Mouse (Mus musculus) embryonic facial prominence, embryonic 15.5 days (tissue): ENCODE results near the gene Ccl7. TPM values are rescaled to one million over a fixed set of nuclear protein-coding genes. Genes with fewer than 3 reads are reported as not detected.

Experiments
- ATAC-seq: fragments of 200-750 bp; cut with Nextera tagmentation; 2 replicates; pipeline ENCODE4 v1.8.0; 2017; ENCODE audit warnings: low read depth, moderate TSS enrichment; ENCODE audit not compliant: insufficient number of reproducible peaks, low FRiP score, low TSS enrichment
- H3K27ac ChIP-seq: fragments of 300-500 bp; sonication (generic); replicated peaks from 2 replicates; pipeline ENCODE4 v1.5.1; 2015; ENCODE audit warnings: mild to moderate bottlenecking, inconsistent platforms
- H3K27me3 ChIP-seq: fragments of 300-500 bp; sonication (generic); 2 replicates; pipeline ENCODE4 v1.6.1; 2015; ENCODE audit warnings: inconsistent platforms
- H3K36me3 ChIP-seq: fragments of 300-500 bp; sonication (generic); 2 replicates; pipeline ENCODE4 v1.6.1; 2015; ENCODE audit warnings: mild to moderate bottlenecking, inconsistent platforms
- H3K4me1 ChIP-seq: fragments of 300-500 bp; sonication (generic); 2 replicates; pipeline ENCODE4 v1.6.1; 2015; ENCODE audit warnings: inconsistent platforms
- H3K4me2 ChIP-seq: fragments of 300-500 bp; sonication (generic); replicated peaks from 2 replicates; pipeline ENCODE4 v1.6.1; 2015; ENCODE audit warnings: mild to moderate bottlenecking, inconsistent platforms
- H3K4me3 ChIP-seq: fragments of 300-500 bp; sonication (generic); replicated peaks from 2 replicates; pipeline ENCODE4 v1.5.1; 2015; ENCODE audit warnings: mild to moderate bottlenecking, inconsistent platforms
- H3K9ac ChIP-seq: fragments of 300-500 bp; sonication (generic); 2 replicates; pipeline ENCODE4 v1.6.1; 2015; ENCODE audit warnings: inconsistent platforms
- H3K9me3 ChIP-seq: fragments of 300-500 bp; sonication (generic); replicated peaks from 2 replicates; pipeline ENCODE4 v1.6.1; 2016; ENCODE audit warnings: inconsistent platforms
- WGBS: fragments of 180-500 bp; shearing (Covaris S2); methylation state at CpG from one replicate; pipeline ENCODE4 v1.1.7; 2015; 5-methylcytosine and 5-hydroxymethylcytosine counted together
- polyA plus RNA-seq: library from polyadenylated mRNA; unstranded; fragments of >200 nt; fragmentation: Nextera tagmentation; extraction: Ambion mirVana; gene quantifications from 2 replicates; pipeline ENCODE4 v1.2.1, GENCODE M21; 2015

Gene Ccl7
- polyA plus RNA-seq, result 3.3 and 4.1 TPM in 2 replicates

DNA sequence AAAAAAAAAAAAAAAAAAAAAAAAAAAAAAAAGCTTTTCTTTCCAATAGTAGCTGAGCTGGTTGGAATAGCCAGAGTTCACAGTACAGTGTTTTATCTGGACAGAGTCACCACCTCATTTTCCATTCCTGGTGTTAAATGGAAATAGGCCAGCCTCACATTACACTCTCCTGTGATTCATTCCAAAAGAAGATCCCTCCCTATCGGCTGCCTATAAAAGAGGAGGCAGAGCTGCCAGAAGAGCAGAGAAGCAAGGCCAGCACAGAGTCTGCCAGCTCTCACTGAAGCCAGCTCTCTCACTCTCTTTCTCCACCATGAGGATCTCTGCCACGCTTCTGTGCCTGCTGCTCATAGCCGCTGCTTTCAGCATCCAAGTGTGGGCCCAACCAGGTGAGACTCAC lies at the start of gene Ccl7:
TSS of gene Ccl7 (plus strand) at position 242 of the 400 bp plus-strand sequence.
- H3K27me3 ChIP-seq, result 0 out of 2 replicates have a peak, but pooled peaks cover 2% of the 10 kb centered on the region
- H3K4me1 ChIP-seq, result no peaks in the 10 kb centered on the region
- H3K4me3 ChIP-seq, result no peak within 1 kb of the TSS
- no peak within 1 kb of the TSS for H3K27ac ChIP-seq
- 65% methylated on average over 3 of the region's 3 CpGs for WGBS
- no peaks in the 10 kb centered on the region for H3K9me3 ChIP-seq
- no peak within 1 kb of the TSS for H3K9ac ChIP-seq
- no peaks in the 10 kb centered on the region for H3K36me3 ChIP-seq
- no peak for ATAC-seq
- H3K4me2 ChIP-seq, result no peak within 1 kb of the TSS

DNA sequence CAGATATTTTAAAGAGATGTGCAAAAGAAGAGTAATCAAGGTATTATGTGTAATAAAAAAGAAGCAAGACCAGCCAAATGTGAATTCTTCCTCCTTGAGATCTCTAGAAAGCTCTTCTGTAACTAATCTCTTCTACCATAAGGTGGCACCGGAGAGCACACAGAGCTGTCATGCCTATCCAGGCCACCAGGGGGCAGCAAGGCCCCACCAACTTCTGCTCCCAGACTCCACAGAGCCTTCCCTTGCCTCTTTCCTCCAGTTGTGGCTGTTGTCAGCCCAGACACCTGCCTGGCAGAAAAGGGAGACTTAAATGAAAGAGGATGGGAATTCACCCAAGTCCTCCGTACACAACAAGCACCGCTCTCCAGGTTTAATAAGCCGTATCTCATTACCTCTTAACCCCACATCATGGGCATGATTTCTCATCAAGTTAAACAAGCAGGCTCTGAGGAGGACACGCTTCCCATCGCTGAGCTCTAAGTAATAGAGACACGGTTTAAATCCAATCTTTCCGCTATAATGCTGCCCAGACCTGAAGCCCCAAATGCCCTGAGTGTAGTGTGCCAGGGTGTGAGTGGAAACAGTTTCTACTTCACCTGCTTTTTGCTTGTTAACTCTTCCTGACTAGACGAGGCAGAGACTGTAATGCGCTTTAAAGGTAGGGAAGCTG lies 49.2 kb upstream of the Ccl7 start:
- Histone ChIP-seq H3K9me3 (no peaks in the 10 kb centered on the region), H3K27ac (no peak overlapping the region), H3K9ac (no peak overlapping the region), H3K27me3 (peaks cover 12% of the 10 kb centered on the region), H3K36me3 (no peaks in the 10 kb centered on the region), H3K4me3 (no peak overlapping the region), H3K4me2 (no peak overlapping the region), H3K4me1 (no peaks in the 10 kb centered on the region)
- ATAC-seq, result peak; percentile 54; the same call in 1 of the 2 replicates
- 35% methylated on average over 10 of the region's 10 CpGs for WGBS

DNA sequence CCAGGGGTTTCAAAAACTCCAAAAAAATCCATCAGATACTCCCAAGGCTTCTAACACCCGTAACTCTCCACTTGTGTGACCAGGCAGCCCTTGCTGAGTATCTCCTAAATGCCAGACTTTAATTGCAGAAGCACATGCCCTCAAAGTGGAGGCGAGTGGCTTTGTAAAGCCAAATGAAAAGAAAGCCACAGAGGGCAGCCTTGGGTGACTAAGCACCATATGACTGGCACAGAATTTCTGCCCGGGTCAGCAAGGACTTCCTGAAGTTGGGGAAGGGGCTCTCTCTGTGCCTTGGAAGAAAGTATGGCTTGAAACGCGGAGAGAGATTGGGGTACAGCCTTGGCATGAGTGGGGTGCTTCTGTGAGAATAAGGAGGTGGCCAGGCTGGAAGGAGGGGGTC lies 48.4 kb upstream of the Ccl7 start:
- no peak overlapping the region for H3K27ac ChIP-seq
- H3K9me3 ChIP-seq, result no peaks in the 10 kb centered on the region
- WGBS, result 88% methylated on average over 5 of the region's 5 CpGs
- H3K27me3 ChIP-seq, result peaks cover 12% of the 10 kb centered on the region
- no peaks in the 10 kb centered on the region for H3K4me1 ChIP-seq
- no peak overlapping the region for H3K4me2 ChIP-seq
- no peaks in the 10 kb centered on the region for H3K36me3 ChIP-seq
- H3K4me3 ChIP-seq, result no peak overlapping the region
- ATAC-seq, result no peak
- no peak overlapping the region for H3K9ac ChIP-seq

DNA sequence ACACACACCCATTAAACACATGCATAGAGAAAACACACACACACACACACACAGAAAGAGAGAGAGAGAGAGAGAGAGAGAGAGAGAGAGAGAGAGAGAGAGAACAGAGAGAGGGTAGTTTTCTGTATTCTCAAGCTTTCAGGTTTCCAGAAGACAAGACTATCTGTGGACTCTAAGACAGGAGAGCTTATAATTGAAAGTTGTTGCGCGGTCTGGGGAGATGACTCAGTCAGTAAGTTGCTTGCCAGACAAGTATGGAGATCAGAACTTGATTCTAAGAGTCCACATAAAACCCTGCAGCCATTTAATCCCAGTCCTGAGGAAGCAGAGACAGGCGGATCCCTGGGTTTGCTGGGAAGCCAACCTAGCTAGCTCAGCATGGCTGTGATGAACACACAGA lies 46.9 kb upstream of the Ccl7 start:
- 76% methylated on average over 3 of the region's 3 CpGs for WGBS
- ATAC-seq, result no peak
- no peak overlapping the region for H3K4me3 ChIP-seq

DNA sequence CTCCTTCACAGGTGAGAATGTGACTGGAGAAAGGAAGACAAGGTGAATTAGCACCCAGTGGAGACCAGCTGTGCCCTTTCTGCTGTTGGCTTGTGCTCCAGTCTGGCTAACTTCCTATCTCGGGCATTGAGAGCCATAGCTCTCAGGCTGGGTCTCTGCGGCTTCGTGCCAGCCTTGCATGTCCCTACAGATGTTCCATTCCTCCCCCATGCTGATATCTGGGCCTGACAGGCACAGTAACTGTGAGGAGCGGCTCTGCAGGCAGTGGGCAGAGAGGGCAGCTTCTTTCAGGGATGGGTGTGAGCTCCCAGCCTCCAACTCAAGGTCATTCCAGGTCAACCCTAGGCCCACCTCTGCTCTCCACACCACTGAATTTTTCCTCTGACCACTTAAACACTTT lies 46.0 kb upstream of the Ccl7 start:
- Histone ChIP-seq H3K36me3 (no peaks in the 10 kb centered on the region), H3K4me1 (no peaks in the 10 kb centered on the region), H3K27me3 (peaks cover 12% of the 10 kb centered on the region), H3K9me3 (no peaks in the 10 kb centered on the region), H3K4me3 (no peak overlapping the region), H3K27ac (no peak overlapping the region), H3K4me2 (no peak overlapping the region), H3K9ac (no peak overlapping the region)
- no peak for ATAC-seq
- 83% methylated on average over 4 of the region's 4 CpGs for WGBS

More for the DNA sequence above, 46.9 kb upstream of the Ccl7 start:
- H3K27ac ChIP-seq, result no peak overlapping the region
- H3K4me2 ChIP-seq, result no peak overlapping the region
- H3K36me3 ChIP-seq, result no peaks in the 10 kb centered on the region
- no peaks in the 10 kb centered on the region for H3K4me1 ChIP-seq
- no peak overlapping the region for H3K9ac ChIP-seq
- H3K27me3 ChIP-seq, result peaks cover 12% of the 10 kb centered on the region
- H3K9me3 ChIP-seq, result no peaks in the 10 kb centered on the region

DNA sequence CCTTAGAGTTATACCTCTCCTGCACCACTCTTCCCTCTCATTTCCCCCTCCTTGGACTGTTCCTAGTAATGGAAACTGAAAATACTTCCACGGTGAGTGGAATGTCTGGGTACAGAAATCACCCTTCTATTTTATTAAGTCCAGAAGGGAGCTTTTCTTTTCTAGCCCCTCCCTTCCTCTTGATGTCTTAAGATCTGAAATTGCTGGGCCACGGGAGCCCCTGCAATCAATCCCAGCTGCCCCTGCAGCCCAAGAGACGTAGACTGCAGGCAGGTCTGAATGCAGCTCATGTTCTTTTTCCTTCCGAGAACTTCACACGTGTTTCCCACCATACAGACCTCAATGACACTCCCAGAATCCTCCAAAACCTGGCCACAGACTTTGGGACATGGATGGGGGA lies 44.9 kb upstream of the Ccl7 start:
- H3K27me3 ChIP-seq, result peaks cover 12% of the 10 kb centered on the region
- no peaks in the 10 kb centered on the region for H3K36me3 ChIP-seq
- no peak overlapping the region for H3K4me2 ChIP-seq
- H3K4me1 ChIP-seq, result no peaks in the 10 kb centered on the region
- no peak overlapping the region for H3K4me3 ChIP-seq
- H3K27ac ChIP-seq, result no peak overlapping the region
- WGBS, result 33% methylated on average over 5 of the region's 5 CpGs
- ATAC-seq, result no peak
- no peak overlapping the region for H3K9ac ChIP-seq
- H3K9me3 ChIP-seq, result no peaks in the 10 kb centered on the region

DNA sequence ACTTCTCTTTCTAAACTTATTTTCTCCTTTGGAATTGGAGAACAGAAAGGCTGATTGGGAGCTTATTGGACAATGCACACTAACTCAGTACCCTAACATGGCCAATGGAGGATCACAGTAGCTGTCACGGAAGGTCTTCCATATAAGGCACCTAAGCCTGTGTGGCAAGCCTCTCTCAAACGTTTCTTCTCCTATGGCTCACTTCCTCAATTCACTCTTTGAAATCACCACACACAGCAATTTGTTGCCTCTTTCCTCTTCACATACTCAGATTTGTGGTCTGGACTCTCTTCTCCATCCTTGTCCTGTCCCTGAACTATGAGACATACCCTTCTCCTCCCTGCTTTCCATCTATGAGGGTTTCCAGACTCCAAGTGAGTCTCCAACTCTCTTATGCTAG lies 40.7 kb upstream of the Ccl7 start:
- no peaks in the 10 kb centered on the region for H3K9me3 ChIP-seq
- H3K9ac ChIP-seq, result no peak overlapping the region
- H3K4me3 ChIP-seq, result no peak overlapping the region
- no peaks in the 10 kb centered on the region for H3K36me3 ChIP-seq
- no peak overlapping the region for H3K4me2 ChIP-seq
- no peaks in the 10 kb centered on the region for H3K4me1 ChIP-seq
- no peak for ATAC-seq
- 70% methylated on average over 2 of the region's 2 CpGs for WGBS
- no peak overlapping the region for H3K27ac ChIP-seq
- H3K27me3 ChIP-seq, result peaks cover 3% of the 10 kb centered on the region; the same call in 1 of the 2 replicates

DNA sequence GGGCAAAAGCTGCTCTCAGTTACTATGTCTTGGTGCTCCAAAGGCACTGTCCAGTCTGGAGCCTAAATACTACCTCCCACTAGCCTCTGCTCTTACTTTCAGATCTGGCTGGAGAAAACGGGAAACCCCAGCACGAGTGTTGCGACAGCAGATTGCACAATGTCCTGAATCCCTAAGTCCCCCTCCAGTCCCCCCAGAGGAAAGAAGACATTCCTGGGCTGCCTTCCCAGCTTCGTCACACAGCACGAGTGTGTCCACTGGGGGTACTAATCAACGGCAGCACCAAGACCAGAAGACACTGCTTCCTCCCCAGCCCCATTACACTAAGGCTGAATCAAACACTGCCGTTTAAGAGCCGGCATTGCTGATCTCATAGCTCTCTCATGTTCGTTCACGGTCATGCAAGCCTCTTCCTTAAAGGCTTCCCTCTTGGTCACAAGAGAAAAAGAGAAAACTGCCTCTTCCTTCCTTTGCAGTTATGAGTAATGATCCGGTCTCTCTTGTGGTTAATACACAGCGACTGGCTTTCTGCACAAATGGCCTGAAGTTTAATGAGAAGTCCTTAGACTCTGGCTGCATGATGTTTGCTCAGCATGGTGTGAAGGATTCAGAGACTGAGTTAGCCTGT lies 38.6 kb upstream of the Ccl7 start:
- no peak for ATAC-seq
- Histone ChIP-seq H3K27me3 (peaks cover 3% of the 10 kb centered on the region; the same call in 1 of the 2 replicates), H3K4me1 (0 out of 2 replicates have a peak, but pooled peaks cover 8% of the 10 kb centered on the region), H3K27ac (no peak overlapping the region), H3K9me3 (no peaks in the 10 kb centered on the region), H3K4me3 (no peak overlapping the region), H3K4me2 (no peak overlapping the region), H3K36me3 (no peaks in the 10 kb centered on the region), H3K9ac (no peak overlapping the region)
- 33% methylated on average over 12 of the region's 12 CpGs for WGBS

DNA sequence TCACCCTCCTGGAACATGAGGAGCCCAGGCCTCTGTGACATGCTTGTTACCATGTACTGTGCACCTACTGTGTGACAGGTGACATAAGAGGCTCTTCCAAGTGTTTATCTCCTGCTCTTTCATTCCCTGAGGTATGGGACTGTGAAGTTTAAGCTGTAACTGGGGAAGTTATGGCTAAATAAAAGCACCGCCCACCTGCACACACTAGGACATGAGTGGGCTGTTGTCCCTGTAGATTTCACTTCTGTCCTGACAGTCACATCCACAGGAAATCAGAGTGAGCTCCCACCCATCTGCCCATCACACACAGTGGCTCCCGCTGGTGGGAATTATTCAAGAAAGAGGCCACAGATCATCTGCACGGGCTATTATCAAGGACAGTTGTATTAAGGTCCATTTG lies 35.4 kb upstream of the Ccl7 start:
- no peak overlapping the region for H3K4me3 ChIP-seq
- peaks cover 3% of the 10 kb centered on the region; the same call in 1 of the 2 replicates for H3K27me3 ChIP-seq
- no peak overlapping the region for H3K27ac ChIP-seq
- H3K4me1 ChIP-seq, result 0 out of 2 replicates have a peak, but pooled peaks cover 14% of the 10 kb centered on the region
- H3K9ac ChIP-seq, result no peak overlapping the region
- H3K9me3 ChIP-seq, result no peaks in the 10 kb centered on the region
- no peak for ATAC-seq
- H3K4me2 ChIP-seq, result no peak overlapping the region
- 86% methylated on average over 3 of the region's 3 CpGs for WGBS
- no peaks in the 10 kb centered on the region for H3K36me3 ChIP-seq

DNA sequence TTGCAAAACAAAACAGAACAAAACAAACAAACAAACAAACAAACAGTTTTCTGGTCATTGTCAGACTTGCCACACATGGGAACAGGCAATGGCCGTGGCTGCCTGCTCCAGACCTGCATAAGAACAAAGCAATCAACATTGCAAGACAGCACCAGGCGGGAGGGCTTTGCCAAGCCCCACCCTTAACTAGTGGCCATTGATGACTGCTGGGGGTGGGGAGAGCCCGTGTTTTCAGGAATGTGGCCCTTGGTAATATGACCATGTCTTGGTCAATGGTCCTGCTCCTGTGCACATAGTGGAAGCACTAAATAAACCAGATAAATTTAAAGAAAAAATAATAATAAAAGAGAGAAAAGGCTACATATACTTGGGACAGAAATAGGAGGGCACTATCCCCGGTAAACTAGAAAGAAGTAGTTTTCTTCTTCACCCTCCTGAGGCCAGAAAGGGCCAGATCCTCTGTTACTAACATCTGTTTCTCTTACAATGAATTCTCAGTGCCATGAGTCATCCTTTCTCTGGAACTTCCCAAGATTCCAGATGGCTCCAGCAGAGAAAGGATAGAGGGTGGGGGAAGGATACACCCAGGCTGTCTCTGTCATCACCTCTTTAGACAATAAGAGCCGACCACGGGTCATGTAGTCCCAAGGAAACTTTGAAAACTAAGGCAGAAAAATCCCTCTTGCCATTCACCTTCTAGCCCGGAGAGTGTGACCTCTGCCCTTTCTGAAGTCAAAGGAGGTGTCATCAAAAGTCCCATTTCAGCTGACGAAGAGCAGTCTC lies 33.9 kb upstream of the Ccl7 start:
- Histone ChIP-seq H3K27me3 (peaks cover 3% of the 10 kb centered on the region; the same call in 1 of the 2 replicates), H3K36me3 (no peaks in the 10 kb centered on the region), H3K4me2 (no peak overlapping the region), H3K9me3 (no peaks in the 10 kb centered on the region), H3K4me3 (no peak overlapping the region), H3K9ac (no peak overlapping the region), H3K4me1 (0 out of 2 replicates have a peak, but pooled peaks cover 14% of the 10 kb centered on the region), H3K27ac (no peak overlapping the region)
- whole genome bisulfite sequencing, result 43% methylated on average over 8 of the region's 8 CpGs
- no peak; the same call in none of the 2 replicates for ATAC-seq

DNA sequence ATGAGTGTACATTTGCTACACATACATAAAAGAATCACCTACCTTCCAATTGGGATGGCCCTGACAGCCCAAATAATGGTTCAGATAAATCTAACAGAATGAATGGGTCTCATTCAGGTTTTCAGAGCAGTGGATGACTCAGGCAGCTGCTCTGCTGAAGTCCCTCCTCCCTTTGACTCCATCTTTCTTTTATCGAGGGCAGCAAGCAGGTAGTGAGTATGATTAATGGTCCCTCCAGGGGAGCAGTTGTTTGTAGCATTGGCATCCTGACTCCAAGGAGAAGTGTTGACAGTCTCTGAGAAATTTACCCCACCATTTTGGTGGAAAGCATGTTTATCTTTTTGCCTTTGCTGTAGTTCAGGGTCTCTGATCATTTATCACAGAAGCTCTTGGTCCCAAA lies 31.8 kb upstream of the Ccl7 start:
- H3K9ac ChIP-seq, result no peak overlapping the region
- no peaks in the 10 kb centered on the region for H3K9me3 ChIP-seq
- H3K36me3 ChIP-seq, result no peaks in the 10 kb centered on the region
- no peak overlapping the region for H3K27ac ChIP-seq
- no peaks in the 10 kb centered on the region for H3K27me3 ChIP-seq
- H3K4me1 ChIP-seq, result 0 out of 2 replicates have a peak, but pooled peaks cover 14% of the 10 kb centered on the region
- no peak for ATAC-seq
- H3K4me3 ChIP-seq, result no peak overlapping the region
- H3K4me2 ChIP-seq, result no peak overlapping the region
- WGBS, result 68% methylated on average over 1 of the region's 1 CpGs
